Mouse (Mus musculus): Measurements from ENCODE around the gene Osmr. TPM values are rescaled to one million over a fixed set of nuclear protein-coding genes. Genes with fewer than 3 reads are reported as not detected.
"Not testable (repeated sequence)": the region's sequence is repeated elsewhere in the genome, so short reads cannot be mapped to it uniquely, and the experiment has no call there.

The Osmr gene
- total RNA-seq, 2 experiments from 2014 or later: not detected

GRCm38 (mm10) chr15:6862125-6862524 lies 12.6 kb downstream of the Osmr start:
- no peak for ATAC-seq (replicated peaks; ENCODE audit: poor library complexity)

GRCm38 (mm10) chr15:6861617-6862016 lies 13.2 kb downstream of the Osmr start:
- no peak for ATAC-seq (replicated peaks; ENCODE audit: poor library complexity)

- ATAC-seq (replicated peaks; ENCODE audit: poor library complexity): no peak
Observed at GRCm38 (mm10) chr15:6859781-6860180, 15.0 kb downstream of the Osmr start.

- no peak for ATAC-seq (replicated peaks; ENCODE audit: poor library complexity)
Observed at GRCm38 (mm10) chr15:6858871-6859270, 15.9 kb downstream of the Osmr start.

GRCm38 (mm10) chr15:6857270-6857905 lies 17.4 kb downstream of the Osmr start:
- ATAC-seq (replicated peaks; ENCODE audit: poor library complexity): no peak

- ATAC-seq (replicated peaks; ENCODE audit: poor library complexity): no peak
Observed at GRCm38 (mm10) chr15:6849851-6850250, 24.9 kb downstream of the Osmr start.

- ATAC-seq (replicated peaks; ENCODE audit: poor library complexity): peak; percentile 54
Observed at GRCm38 (mm10) chr15:6840199-6840598, 34.6 kb downstream of the Osmr start.

GRCm38 (mm10) chr15:6815807-6816206 lies 59.0 kb downstream of the Osmr start:
- no peak for ATAC-seq (replicated peaks; ENCODE audit: poor library complexity)

GRCm38 (mm10) chr15:6801212-6801611 lies 73.6 kb downstream of the Osmr start:
- not testable (repeated sequence) for ATAC-seq (replicated peaks; ENCODE audit: poor library complexity)

- ATAC-seq (replicated peaks; ENCODE audit: poor library complexity): no peak
Observed at GRCm38 (mm10) chr15:6792846-6793245, 81.9 kb downstream of the Osmr start.

GRCm38 (mm10) chr15:6791648-6792047 lies 83.1 kb downstream of the Osmr start:
- ATAC-seq (replicated peaks; ENCODE audit: poor library complexity): no peak

GRCm38 (mm10) chr15:6790011-6790410 lies 84.8 kb downstream of the Osmr start:
- no peak for ATAC-seq (replicated peaks; ENCODE audit: poor library complexity)

GRCm38 (mm10) chr15:6787236-6787635 lies 87.5 kb downstream of the Osmr start:
- no peak for ATAC-seq (replicated peaks; ENCODE audit: poor library complexity)

- ATAC-seq (replicated peaks; ENCODE audit: poor library complexity): no peak
Observed at GRCm38 (mm10) chr15:6786212-6786611, 88.6 kb downstream of the Osmr start.

GRCm38 (mm10) chr15:6772265-6772664 lies 102.5 kb downstream of the Osmr start:
- no peak for ATAC-seq (replicated peaks; ENCODE audit: poor library complexity)

Other genes with a start within 250 kb of the Osmr start
- gene Rictor, start 166.6 kb downstream of the Osmr start, total RNA-seq (2015): 26.0 and 29.8 TPM in 2 replicates
- 19.4 and 29.6 TPM in 2 replicates for gene Rictor, start 166.6 kb downstream of the Osmr start, total RNA-seq (2017)
- 0.22 and 0.57 TPM in 2 replicates for gene Lifr, start 215.6 kb upstream of the Osmr start, total RNA-seq (2015)
- 0.25 and 0.27 TPM in 2 replicates for gene Lifr, start 215.6 kb upstream of the Osmr start, total RNA-seq (2017)